Mouse (Mus musculus) forebrain, embryonic 11.5 days (tissue): ENCODE results near the gene Dnase1l3. TPM values are rescaled to one million over a fixed set of nuclear protein-coding genes. Genes with fewer than 3 reads are reported as not detected.

ENCODE experiments used
- ATAC-seq: fragments of 200-750 bp; cut with Nextera tagmentation; replicated peaks from 2 replicates; pipeline ENCODE4 v1.8.0; 2017; ENCODE audit warnings: moderate TSS enrichment; ENCODE audit not compliant: low FRiP score
- DNase-seq: peaks from one replicate; pipeline ENCODE4 v3.0.0-alpha.2; 2017; ENCODE audit warnings: low spot score
- H3K27ac ChIP-seq: fragments of 300-500 bp; sonication (generic); 2 replicates; pipeline ENCODE4 v1.5.1; 2014; ENCODE audit warnings: low read depth, low read length
- H3K27me3 ChIP-seq: fragments of 300-500 bp; sonication (generic); 2 replicates; pipeline ENCODE4 v1.6.1; 2014; ENCODE audit warnings: mild to moderate bottlenecking, low read length, mixed read lengths; ENCODE audit not compliant: control insufficient read depth, insufficient read depth
- H3K36me3 ChIP-seq: fragments of 300-500 bp; sonication (generic); 2 replicates; pipeline ENCODE4 v1.6.1; 2014; ENCODE audit warnings: mild to moderate bottlenecking, low read length, moderate library complexity, mixed read lengths; ENCODE audit not compliant: control insufficient read depth, insufficient read depth
- H3K4me1 ChIP-seq: fragments of 300-500 bp; sonication (generic); replicated peaks from 2 replicates; pipeline ENCODE4 v1.6.1; 2014; ENCODE audit warnings: low read length, mixed read lengths; ENCODE audit not compliant: control insufficient read depth, insufficient read depth
- H3K4me2 ChIP-seq: fragments of 300-500 bp; sonication (generic); 2 replicates; pipeline ENCODE4 v1.6.1; 2014; ENCODE audit warnings: low read depth, mild to moderate bottlenecking, low read length, moderate library complexity, mixed read lengths; ENCODE audit not compliant: severe bottlenecking
- H3K4me3 ChIP-seq: fragments of 300-500 bp; sonication (generic); 2 replicates; pipeline ENCODE4 v1.5.1; 2014; ENCODE audit warnings: low read depth, low read length
- H3K9ac ChIP-seq: fragments of 300-500 bp; sonication (generic); 2 replicates; pipeline ENCODE4 v1.6.1; 2014; ENCODE audit warnings: low read length
- H3K9me3 ChIP-seq: fragments of 300-500 bp; sonication (generic); 2 replicates; pipeline ENCODE4 v1.6.1; 2016; ENCODE audit warnings: low read length, mixed read lengths; ENCODE audit not compliant: control insufficient read depth
- WGBS: fragments of 180-500 bp; shearing (Covaris S2); extraction: QIAGEN DNeasy Blood & Tissue Kit; methylation state at CpG from one replicate; pipeline ENCODE4 v1.1.7; 2014; 5-methylcytosine and 5-hydroxymethylcytosine counted together
- polyA plus RNA-seq: library from polyadenylated mRNA; unstranded; fragments of >200 nt; fragmentation: Nextera tagmentation; extraction: Ambion mirVana; gene quantifications from 2 replicates; pipeline ENCODE4 v1.2.1, GENCODE M21; 2014

Dnase1l3 gene
- polyA plus RNA-seq, 1 experiment from 2014 or later, result not detected

DNA sequence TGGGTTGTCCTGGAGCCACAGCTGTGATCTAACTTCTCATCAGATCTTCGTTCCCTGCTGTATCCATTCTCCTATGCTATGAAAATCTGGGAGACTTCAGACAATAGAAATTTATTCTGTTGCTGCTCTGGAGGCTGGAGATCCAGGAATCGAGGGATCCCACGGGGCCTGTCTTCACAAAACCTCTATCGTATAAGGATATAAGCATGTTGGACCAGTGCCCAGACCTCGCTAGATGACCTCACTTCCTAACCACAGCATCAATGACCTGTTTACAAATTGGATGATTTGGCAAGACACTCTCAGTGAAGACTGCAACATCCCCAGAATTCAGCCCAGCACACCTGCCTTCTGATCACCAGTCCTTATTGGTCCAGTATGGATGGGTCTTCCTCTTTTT, 32.7 kb downstream of the Dnase1l3 start:
- H3K4me2 ChIP-seq, result no peak overlapping the region
- WGBS, result 85% methylated on average over 5 of the region's 5 CpGs
- no peak for DNase-seq

DNA sequence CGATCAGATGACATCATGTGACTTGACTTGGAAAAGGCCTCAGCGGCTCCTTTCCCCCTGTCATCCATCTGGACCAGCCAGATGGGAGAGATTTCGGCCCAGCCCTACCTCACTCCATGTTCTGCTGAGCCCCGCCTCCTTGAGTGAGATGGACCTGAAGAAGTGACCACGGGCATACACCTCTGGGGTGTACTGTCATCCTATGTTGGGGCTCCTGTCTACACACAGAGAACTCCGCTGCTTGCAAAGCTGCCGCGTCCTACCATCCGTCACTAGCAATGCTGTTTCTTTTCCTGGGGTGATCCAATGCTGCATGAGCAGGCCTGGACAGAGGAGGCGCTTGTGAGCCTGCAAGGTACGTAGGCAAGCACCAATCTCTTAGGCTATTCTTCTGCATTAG, 33.8 kb downstream of the Dnase1l3 start:
- no peaks in the 10 kb centered on the region for H3K36me3 ChIP-seq
- H3K4me2 ChIP-seq, result no peak overlapping the region
- no peak overlapping the region for H3K9ac ChIP-seq
- no peak overlapping the region for H3K4me3 ChIP-seq
- H3K27ac ChIP-seq, result no peak overlapping the region
- H3K27me3 ChIP-seq, result no peaks in the 10 kb centered on the region
- H3K9me3 ChIP-seq, result no peaks in the 10 kb centered on the region
- WGBS, result 42% methylated on average over 11 of the region's 11 CpGs
- ATAC-seq (0 out of 2 replicates have a peak, but pooled peaks have one; percentile 35), DNase-seq (peak; percentile 64)
- H3K4me1 ChIP-seq, result no peaks in the 10 kb centered on the region

More for the DNA sequence above, 32.7 kb downstream of the Dnase1l3 start:
- H3K27ac ChIP-seq, result no peak overlapping the region
- H3K36me3 ChIP-seq, result no peaks in the 10 kb centered on the region
- no peaks in the 10 kb centered on the region for H3K9me3 ChIP-seq
- H3K4me3 ChIP-seq, result no peak overlapping the region
- H3K9ac ChIP-seq, result no peak overlapping the region
- no peaks in the 10 kb centered on the region for H3K4me1 ChIP-seq
- no peak for ATAC-seq
- H3K27me3 ChIP-seq, result no peaks in the 10 kb centered on the region

DNA sequence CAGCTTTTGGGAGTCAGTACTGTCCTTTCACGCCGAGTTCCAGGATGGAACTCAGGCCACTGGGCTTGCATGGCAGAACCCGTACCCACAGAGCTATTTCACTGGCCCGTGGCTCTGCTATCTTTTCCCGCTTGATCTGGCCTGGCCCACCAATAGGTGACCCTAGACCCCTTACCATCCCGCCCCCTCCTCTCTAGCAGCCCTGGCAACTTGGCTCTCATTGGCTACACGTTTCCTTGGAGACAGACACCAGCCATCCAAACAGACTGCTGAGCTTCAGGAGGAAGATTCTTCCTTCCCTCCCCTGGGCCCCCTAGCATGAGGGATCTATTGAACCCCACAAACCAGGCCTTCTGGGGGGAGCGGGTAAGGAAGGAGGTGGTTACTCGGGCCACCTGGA, 37.3 kb downstream of the Dnase1l3 start, which contains the start of gene Gm45521:
Gm45521 (plus strand) TSS at position 240 of the 400 bp plus-strand sequence.
- Histone ChIP-seq H3K9ac (no peak within 1 kb of the TSS), H3K9me3 (no peaks in the 10 kb centered on the region), H3K36me3 (no peaks in the 10 kb centered on the region), H3K4me1 (no peaks in the 10 kb centered on the region), H3K27ac (no peak within 1 kb of the TSS), H3K4me2 (no peak within 1 kb of the TSS), H3K27me3 (no peaks in the 10 kb centered on the region), H3K4me3 (no peak within 1 kb of the TSS)
- ATAC-seq, result 0 out of 2 replicates have a peak, but pooled peaks have one; percentile 49
- no peak for DNase-seq
- WGBS, result 43% methylated on average over 9 of the region's 9 CpGs

DNA sequence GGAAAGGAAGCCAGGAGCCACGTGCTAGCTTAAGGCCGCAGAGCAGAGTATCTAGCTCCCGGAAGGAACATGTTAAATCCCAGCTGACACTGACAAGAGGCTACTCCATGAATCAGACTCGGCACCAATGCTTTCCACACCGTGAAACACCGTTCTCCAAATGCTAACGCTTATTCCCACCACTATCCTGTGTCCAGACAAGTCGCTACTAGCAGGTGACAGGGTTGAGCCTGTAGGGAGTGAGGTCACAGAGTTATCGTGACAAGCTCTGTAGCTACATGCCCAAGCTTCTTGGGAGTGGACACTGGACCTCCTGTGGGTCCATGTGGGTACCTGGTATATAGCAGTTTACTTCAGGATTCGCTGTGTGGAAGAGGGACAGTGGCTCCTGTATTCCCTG, 37.9 kb downstream of the Dnase1l3 start:
- Histone ChIP-seq H3K4me3 (no peak overlapping the region), H3K4me2 (no peak overlapping the region), H3K27me3 (no peaks in the 10 kb centered on the region), H3K9me3 (no peaks in the 10 kb centered on the region), H3K4me1 (no peaks in the 10 kb centered on the region), H3K36me3 (no peaks in the 10 kb centered on the region), H3K27ac (no peak overlapping the region), H3K9ac (no peak overlapping the region)
- WGBS, result 85% methylated on average over 10 of the region's 10 CpGs
- ATAC-seq, result no peak
- DNase-seq, result no peak

- Histone ChIP-seq H3K4me3 (no peak overlapping the region), H3K9ac (no peak overlapping the region), H3K9me3 (no peaks in the 10 kb centered on the region), H3K36me3 (no peaks in the 10 kb centered on the region), H3K4me2 (no peak overlapping the region), H3K4me1 (no peaks in the 10 kb centered on the region), H3K27ac (no peak overlapping the region), H3K27me3 (no peaks in the 10 kb centered on the region)
- no peak for DNase-seq
- 33% methylated on average over 6 of the region's 6 CpGs for WGBS
- ATAC-seq, result 0 out of 2 replicates have a peak, but pooled peaks have one; percentile 16
Observed at GRCm38 (mm10) chr14:7954071-7954471, 40.3 kb downstream of the Dnase1l3 start.

- Histone ChIP-seq H3K27ac (no peak overlapping the region), H3K4me3 (no peak overlapping the region), H3K9ac (no peak overlapping the region), H3K27me3 (no peaks in the 10 kb centered on the region), H3K9me3 (no peaks in the 10 kb centered on the region), H3K4me1 (no peaks in the 10 kb centered on the region), H3K4me2 (no peak overlapping the region), H3K36me3 (no peaks in the 10 kb centered on the region)
- WGBS, result 34% methylated on average over 12 of the region's 12 CpGs
- DNase-seq (no peak), ATAC-seq (no peak; the same call in 1 of the 2 replicates)
Observed at GRCm38 (mm10) chr14:7952610-7953254, 41.6 kb downstream of the Dnase1l3 start.

DNA sequence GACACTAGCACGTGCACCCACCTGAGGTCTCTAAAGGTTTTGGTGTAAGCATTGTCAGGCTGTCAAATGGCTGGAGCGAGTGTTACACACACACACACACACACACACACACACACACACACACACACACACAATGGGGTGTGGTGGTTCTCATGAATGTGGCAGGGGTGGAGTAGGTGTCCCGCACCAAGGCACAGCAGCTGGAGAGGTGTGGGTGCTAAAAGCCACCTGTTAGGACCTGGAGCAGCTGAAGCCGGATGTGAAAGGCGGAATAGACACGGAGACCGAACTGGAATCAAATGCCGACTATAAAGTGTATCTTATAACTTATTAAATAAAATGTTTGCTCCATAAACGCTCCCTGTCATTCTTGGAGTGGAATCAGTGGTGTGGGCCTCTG, 43.1 kb downstream of the Dnase1l3 start:
- H3K36me3 ChIP-seq, result no peaks in the 10 kb centered on the region

GRCm38 (mm10) chr14:7945261-7945660, 49.1 kb downstream of the Dnase1l3 start:
- no peaks in the 10 kb centered on the region for H3K4me1 ChIP-seq
- no peak overlapping the region for H3K27ac ChIP-seq
- H3K4me2 ChIP-seq, result no peak overlapping the region
- peaks cover 3% of the 10 kb centered on the region; the same call in 1 of the 2 replicates for H3K36me3 ChIP-seq
- no peaks in the 10 kb centered on the region for H3K27me3 ChIP-seq
- ATAC-seq, result no peak
- no peaks in the 10 kb centered on the region for H3K9me3 ChIP-seq
- no peak overlapping the region for H3K9ac ChIP-seq
- DNase-seq, result no peak
- 85% methylated on average over 5 of the region's 5 CpGs for WGBS
- no peak overlapping the region for H3K4me3 ChIP-seq

More for the DNA sequence above, 43.1 kb downstream of the Dnase1l3 start:
- DNase-seq, result no peak
- Histone ChIP-seq H3K4me2 (no peak overlapping the region), H3K9ac (no peak overlapping the region), H3K4me1 (no peaks in the 10 kb centered on the region), H3K4me3 (no peak overlapping the region), H3K27ac (no peak overlapping the region), H3K9me3 (no peaks in the 10 kb centered on the region), H3K27me3 (no peaks in the 10 kb centered on the region)
- no peak for ATAC-seq
- WGBS, result 92% methylated on average over 9 of the region's 9 CpGs
